Mouse (Mus musculus) embryonic stem cell, embryonic (primary cell): ENCODE data around the gene Thsd1.

Experiments
- CTCF ChIA-PET, 4 experiments: fragments of 300-600 bp in 2 of 4; fragments of 350-600 bp in 2 of 4; sonication (Branson Sonifier 250); formaldehyde crosslinking; loops; one replicate each; lab custom pipeline; 2022; ENCODE audit warnings: inconsistent platforms in 2 of 4; lab: Charles Lee
- POLR2A ChIA-PET, 4 experiments: fragments of 300-600 bp in 2 of 4; fragments of 350-600 bp in 2 of 4; sonication (Branson Sonifier 250); formaldehyde crosslinking; loops; one replicate each; lab custom pipeline; 2022; ENCODE audit warnings: antibody characterized with exemption in 4 of 4, inconsistent platforms in 1 of 4; lab: Charles Lee

The Thsd1 gene

DNA sequence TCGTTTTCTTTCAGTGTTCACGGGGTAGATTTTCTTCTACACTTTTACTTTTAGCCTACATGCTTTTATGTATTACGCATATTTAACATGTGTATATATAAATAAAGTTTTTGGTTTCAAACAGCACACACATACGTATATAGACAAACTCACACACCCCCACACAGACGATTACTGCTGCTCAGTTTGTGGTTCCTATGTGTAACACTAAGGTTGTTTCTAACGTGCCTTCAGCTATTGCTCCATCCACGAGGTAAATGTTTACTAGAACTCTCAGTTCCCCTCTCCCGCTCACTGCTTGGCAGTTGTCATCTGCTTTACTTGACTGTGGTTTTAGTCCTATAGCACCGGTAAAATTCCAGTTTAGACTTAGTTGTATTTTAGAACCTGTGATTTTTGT lies 22.0 kb downstream of the Thsd1 start:
- ChIA-PET CTCF (no interaction called here), POLR2A (no interaction called here)

DNA sequence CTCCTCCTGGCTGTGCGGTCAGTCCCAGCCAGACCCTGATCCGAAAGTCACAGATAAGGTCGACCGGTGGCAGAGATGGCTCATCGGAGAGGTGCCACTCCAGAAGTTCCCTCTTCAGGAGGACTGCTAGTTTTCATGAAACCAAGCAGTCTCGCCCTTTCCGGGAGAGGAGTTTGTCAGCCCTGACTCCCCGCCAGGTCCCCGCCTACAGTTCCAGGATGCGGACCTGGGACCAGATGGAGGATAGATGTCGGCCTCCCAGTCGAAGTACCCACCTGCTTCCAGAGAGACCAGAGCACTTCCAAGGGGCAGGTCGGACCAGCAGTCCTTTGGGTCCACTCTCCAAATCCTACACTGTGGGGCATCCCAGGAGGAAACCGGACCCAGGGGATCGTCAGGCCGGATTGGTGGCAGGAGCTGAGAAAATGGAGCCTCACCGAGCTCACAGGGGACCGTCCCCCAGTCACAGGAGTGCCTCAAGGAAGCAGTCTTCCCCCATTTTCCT lies 31.9 kb downstream of the Thsd1 start:
- POLR2A ChIA-PET: interaction anchor here in 1 of 4 experiments (1.1 to 1.9 kb wide), 2 partner anchors 66 to 74 kb away, joined by 3 to 9 read pairs; partner anchors contain the start of gene Ckap2
- CTCF ChIA-PET: no interaction called here

DNA sequence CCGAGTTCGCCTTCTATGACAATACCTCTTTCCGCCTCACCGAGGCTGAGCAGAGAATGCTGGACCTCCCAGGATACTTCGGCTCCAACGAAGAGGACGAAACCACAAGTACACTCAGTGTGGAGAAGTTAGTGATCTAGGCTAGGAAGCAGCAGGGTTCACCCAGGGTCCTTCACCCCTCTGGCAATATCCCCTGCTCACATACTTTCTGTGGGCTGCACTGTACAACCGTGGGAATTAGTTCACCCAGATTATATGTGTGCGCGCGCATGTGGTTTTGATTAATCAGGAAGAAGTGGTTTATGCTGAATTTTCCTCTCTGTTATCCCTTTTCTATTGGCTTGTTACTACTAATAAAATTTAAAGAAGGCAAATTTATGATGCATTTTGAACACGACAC lies 32.4 kb downstream of the Thsd1 start:
- ChIA-PET CTCF (interaction anchor here in 1 of 4 experiments (0.6 to 0.7 kb wide), 2 partner anchors 67 to 94 kb away, joined by 3 read pairs; partner anchors contain the start of gene Vps36), POLR2A (interaction anchor here in 1 of 4 experiments (0.7 to 1.9 kb wide), 3 partner anchors 66 to 110 kb away, joined by 3 to 9 read pairs (median 3); partner anchors contain the start of gene Ckap2)

DNA sequence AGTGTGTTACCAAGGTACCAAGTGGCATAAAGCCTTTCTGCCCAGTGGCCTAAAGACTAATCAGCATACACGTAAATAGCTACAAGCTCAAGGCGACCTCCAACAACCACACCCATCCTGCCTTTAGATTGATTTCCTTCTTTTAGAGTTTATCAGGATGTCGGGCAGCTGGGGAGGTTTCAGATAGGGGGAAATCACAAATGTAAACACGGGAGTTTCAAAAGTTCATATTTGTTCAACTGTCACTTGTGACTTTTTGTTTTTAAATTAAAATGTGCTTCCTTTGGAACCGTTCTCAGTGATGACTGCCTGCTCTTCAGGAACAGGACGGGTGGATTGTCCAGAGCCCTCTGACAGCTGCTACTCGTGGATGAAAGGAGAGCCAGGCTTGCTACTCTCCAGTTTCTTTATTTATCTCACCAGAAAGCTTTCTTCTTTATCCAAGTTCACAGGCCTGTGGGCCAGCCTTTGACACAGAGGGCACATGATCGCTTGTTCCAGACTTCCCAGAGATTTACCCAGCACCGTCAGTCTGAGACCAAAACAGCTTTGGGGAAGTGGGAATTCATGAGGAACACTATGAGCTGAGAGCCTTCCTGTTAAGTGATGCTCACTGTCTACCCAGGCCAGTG lies 33.1 kb downstream of the Thsd1 start:
- POLR2A ChIA-PET: interaction anchor here in 2 of 4 experiments (0.5 to 1.9 kb wide), 3 partner anchors 56 to 109 kb away, joined by 3 to 9 read pairs (median 3); partner anchors contain the start of gene Ckap2 (in 1 of the 2)
- CTCF ChIA-PET: interaction anchor here in 1 of 4 experiments (0.6 to 0.7 kb wide), 2 partner anchors 68 to 94 kb away, joined by 3 read pairs; partner anchors contain the start of gene Vps36

DNA sequence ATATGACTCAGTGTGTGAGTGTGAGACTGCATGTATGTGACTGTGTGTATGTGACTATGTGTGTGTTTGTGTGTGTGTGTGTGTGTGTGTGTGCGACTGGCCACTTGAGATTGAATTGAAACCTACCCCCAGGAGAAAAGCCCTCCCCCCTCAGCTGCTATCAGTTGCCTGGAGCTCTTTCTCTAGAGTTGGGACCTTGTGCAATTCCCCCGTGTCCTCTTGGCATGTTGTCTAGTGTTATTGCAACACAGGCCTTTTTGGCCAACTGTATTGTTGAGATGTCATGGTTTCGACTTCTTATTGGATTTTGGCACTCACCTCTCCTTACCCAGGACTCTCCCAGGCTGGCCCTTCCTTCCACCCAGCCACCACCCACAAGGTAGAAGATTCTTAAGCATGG lies 35.2 kb downstream of the Thsd1 start:
- POLR2A ChIA-PET: interaction anchor here in 1 of 4 experiments (0.6 kb wide), 1 partner anchor 76 kb away, joined by 3 read pairs; the partner anchor contains the start of gene Ckap2
- CTCF ChIA-PET: no interaction called here

DNA sequence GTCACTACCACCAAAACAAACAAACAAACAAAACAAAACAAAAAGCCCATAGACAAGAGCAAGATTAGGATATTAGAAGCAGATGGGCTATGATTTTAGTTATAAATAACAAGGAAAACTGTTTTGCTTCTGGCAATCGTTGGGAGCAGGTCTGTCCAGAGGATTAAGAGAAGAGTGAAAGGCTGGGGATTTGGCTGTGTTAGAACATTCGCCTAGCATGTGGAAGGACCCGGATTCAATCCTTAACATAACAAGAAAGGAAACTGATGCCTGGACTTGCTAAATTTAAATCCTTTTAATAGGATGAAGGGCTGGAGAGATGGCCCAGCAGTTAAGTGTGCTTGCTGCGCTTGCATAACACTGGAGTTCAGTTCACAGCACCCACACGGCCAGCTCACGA lies 37.2 kb downstream of the Thsd1 start:
- ChIA-PET POLR2A (no interaction called here), CTCF (no interaction called here)

DNA sequence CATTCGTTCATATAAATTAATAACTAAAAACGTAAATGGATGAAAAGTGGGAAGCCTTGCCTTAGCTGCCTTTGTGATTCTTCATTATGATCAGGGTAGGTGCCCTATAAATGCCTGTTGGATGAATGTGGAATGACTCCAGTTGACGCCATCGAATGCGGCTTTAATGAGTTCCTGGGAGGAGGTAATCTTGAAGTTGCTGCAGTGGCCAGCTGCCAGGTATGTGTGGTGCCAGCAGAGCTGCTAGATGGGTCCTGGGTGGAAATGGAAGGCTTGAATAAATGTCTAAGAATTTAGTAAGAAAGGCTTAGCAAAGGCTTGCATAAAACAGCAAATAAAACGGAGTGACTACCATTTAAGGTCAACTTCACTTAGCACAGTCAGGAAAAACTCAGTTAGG lies 37.7 kb downstream of the Thsd1 start:
- ChIA-PET CTCF (interaction anchor here in 1 of 4 experiments (0.6 kb wide), 2 partner anchors 14 to 116 kb away, joined by 3 read pairs; no protein-coding TSS in a partner anchor), POLR2A (no interaction called here)

DNA sequence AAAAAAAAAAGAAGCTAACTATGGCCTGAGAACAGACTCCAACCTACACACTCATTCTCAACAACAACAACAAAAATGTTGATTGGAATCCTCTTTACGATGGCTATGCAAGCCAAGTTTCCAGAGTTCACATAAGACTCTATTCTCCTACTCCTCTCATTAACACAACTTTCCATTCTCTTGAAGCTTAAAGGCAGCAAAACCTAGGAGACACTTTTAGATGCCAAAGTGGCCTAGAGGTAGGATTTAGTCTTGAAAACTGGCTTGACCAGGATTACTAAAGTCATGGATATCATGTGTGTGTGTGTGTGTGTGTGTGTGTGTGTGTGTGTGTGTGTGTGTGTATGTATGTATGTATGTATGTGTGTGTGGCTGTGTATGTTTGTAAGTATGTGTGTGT lies 38.1 kb downstream of the Thsd1 start:
- POLR2A ChIA-PET: no interaction called here
- CTCF ChIA-PET: interaction anchor here in 1 of 4 experiments (0.6 kb wide), 2 partner anchors 13 to 116 kb away, joined by 3 read pairs; no protein-coding TSS in a partner anchor

DNA sequence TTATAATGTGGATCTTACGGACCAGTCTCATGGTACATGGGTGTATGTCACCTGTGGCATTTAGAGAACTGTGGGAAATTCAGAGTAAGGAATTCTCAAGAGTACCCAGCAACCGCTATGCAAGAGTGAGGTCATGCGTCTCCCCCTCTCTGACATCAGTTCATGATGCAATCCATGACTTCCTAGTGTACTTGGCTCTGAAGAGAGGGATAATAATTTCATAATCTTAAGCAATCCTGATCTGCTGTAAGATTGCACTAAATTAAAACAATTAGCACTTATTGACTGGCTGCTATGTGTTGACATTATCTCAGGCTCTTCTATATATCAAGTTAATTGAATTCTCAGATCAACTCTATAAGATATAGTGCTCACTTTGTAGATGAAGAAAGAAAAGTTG lies 39.7 kb downstream of the Thsd1 start:
- ChIA-PET POLR2A (no interaction called here), CTCF (no interaction called here)

DNA sequence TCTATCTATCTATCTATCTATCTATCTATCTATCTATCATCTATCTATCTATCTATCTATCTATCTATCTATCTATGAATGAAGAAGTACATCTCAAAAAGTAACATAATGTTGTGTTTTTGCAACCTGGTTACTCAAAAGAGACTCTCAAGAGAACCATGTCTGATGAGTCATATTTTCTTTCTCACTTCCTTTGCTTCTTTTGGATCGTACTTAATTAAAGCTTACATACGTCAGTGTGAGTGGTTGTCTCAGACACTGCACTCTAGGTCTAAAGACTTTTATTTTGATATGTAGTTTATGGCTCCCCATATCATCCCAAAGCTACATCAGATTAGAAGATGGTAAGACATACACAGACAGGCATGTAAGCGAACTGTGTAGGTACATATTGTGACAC lies 46.0 kb downstream of the Thsd1 start:
- CTCF ChIA-PET: interaction anchor here in 2 of 4 experiments (0.6 to 1.2 kb wide), 2 partner anchors 38 to 81 kb away, joined by 3 to 5 read pairs; no protein-coding TSS in a partner anchor
- POLR2A ChIA-PET: no interaction called here

DNA sequence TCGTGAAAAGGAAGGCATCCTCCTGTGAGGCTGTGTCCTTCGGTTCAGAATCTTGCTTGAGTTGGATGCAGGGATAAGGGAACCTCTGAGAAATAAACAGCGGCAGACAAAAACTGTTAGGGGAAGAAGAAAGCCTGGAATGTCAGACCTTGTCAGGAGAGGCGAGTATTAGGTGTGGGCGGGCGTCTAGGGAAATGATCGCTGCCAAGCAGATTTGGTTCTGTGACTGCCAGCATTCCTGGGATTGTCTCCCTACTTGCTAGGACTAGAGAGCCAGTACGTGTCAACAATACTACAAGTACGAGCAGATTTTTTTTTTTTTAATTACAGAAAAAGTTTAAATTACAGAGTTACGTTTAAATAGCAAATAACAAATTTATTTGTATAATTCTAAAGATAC lies 47.5 kb downstream of the Thsd1 start:
- ChIA-PET POLR2A (no interaction called here), CTCF (no interaction called here)

DNA sequence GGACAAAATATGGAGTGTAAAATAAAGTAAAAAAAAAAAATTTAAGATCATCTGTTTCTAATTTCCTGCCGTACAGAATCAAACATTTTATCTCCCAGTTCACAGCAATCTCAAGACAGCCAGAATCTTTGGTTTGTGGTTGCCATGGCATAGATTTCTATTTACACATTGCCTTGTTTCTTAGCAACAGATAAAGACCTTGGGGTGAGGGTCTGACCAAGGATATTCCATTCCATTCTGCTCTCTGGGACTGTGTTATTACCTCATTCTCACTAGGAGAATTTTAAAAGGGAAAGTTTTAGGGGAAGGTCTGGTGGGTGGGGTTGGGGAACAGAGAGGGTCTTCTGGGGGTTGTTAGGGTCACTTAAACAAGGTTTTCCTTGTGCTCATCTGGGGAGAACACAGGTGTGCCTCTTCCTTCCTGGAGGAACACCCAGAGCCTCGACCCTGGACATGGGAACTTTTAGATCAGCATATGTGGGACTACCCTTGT lies 55.9 kb downstream of the Thsd1 start, which contains the start of gene Tpte:
Tpte (plus strand) TSS at position 443 of the 493 bp plus-strand sequence.
- ChIA-PET CTCF (no interaction called here), POLR2A (interaction anchor here in 1 of 4 experiments (0.6 kb wide), 1 partner anchor 240 kb away, joined by 7 read pairs; no protein-coding TSS in a partner anchor)

DNA sequence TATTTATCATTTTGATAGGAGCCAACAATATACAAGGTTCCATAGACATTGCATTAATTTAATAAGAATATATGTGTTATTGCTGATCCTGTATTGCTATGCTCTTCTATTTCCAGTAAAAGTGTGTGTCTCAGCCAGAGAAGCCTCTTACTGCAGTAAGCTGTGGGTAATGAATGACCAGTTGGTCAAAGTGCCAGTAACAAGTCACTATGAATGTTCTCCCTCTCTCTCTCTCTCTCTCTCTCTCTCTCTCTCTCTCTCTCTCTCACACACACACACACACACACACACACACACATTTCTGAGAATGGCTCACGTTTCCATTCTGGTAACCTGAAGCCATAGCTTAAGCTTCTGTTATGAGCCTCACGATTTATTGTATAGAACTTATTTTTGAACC lies 75.2 kb downstream of the Thsd1 start:
- POLR2A ChIA-PET: interaction anchor here in 1 of 4 experiments (0.6 kb wide), 1 partner anchor 168 kb away, joined by 4 read pairs; no protein-coding TSS in a partner anchor
- CTCF ChIA-PET: interaction anchor here in 2 of 4 experiments (0.7 kb wide), 2 partner anchors 36 to 110 kb away, joined by 5 to 7 read pairs; partner anchors contain the start of gene Vps36 (in 1 of the 2)

DNA sequence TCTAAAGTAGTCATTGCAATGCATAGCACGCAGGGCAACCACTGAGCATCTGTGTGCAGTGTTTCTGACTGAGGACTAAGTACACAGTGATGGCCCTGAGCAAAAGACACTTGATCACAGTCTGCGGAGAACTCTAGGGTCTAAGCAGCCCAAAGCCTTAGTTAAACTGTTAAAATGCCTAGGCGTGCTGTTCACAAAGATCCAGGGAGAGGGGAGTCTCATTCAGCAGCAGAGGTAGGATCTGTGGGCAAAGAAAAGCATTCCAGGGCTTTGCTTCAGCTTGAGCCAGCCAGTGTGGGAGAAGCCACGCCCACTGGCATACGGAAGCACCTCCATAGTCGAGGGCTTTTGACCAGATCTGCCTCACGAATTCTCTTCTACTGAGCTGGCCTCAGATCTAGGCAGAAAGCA lies 75.8 kb downstream of the Thsd1 start:
- ChIA-PET CTCF (interaction anchor here in 1 of 4 experiments (0.7 kb wide), 1 partner anchor 111 kb away, joined by 7 read pairs; the partner anchor contains the start of gene Vps36), POLR2A (interaction anchor here in 2 of 4 experiments (0.6 kb wide), 2 partner anchors 167 to 241 kb away, joined by 4 to 6 read pairs; no protein-coding TSS in a partner anchor)

DNA sequence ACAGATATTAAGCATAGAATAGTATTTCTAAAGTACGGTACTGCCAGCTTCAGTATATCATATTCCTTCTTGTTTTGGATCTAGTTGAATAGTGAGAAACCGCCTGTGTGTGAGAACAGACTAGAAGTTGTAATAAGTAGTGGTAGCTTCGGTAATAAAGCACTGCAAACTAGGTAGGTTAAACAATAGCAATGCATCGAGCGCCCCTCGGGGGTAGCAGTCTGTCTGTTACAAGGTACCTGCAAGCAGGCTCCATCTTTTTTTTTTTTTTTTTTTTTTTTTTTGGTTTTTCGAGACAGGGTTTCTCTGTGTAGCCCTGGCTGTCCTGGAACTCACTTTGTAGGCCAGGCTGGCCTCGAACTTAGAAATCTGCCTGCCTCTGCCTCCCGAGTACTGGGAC lies 76.9 kb downstream of the Thsd1 start:
- CTCF ChIA-PET: interaction anchor here in 1 of 4 experiments (0.6 kb wide), 1 partner anchor 112 kb away, joined by 3 read pairs; the partner anchor contains the start of gene Vps36
- POLR2A ChIA-PET: interaction anchor here in 1 of 4 experiments (0.7 kb wide), 1 partner anchor 154 kb away, joined by 5 read pairs; no protein-coding TSS in a partner anchor

DNA sequence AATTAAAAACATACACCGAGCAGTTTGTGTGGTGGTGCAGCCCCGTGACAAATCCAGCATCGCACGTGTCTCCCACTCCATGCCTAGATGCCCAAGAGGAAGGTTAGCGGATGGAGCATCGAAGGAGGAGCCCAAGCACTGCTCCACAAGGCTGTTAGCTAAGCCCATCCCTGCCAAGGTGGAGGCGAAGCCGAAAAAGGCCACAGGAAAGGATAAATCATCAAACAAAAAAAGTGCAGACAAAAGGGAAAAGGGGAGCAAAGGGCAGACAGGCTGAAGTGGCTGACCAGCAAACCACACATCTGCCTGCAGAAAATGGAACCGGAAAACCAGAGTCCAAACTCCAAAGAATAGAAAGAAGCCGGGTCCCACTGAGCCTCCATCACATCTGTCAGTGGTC lies 79.9 kb downstream of the Thsd1 start:
- ChIA-PET CTCF (no interaction called here), POLR2A (no interaction called here)
